Mouse (Mus musculus) layer of hippocampus, postnatal 36 days (tissue): Measurements from ENCODE around the gene Hspa1b. TPM values are rescaled to one million over a fixed set of nuclear protein-coding genes. Genes with fewer than 3 reads are reported as not detected.

Source experiments
- DNase-seq, 2 experiments: peaks; one replicate each; pipeline ENCODE4 v3.0.0; 2022
- total RNA-seq, 2 experiments: library from RNA; stranded (reverse); gene quantifications; 2 replicates each; pipeline ENCODE4 v1.2.3; 2021

The Hspa1b gene
- total RNA-seq, 2 experiments from 2014 or later = 28.0 to 35.6 TPM

- no peak for DNase-seq
Measured at GRCm38 (mm10) chr17:34927306-34928019, 31.6 kb downstream of the Hspa1b start.

GRCm38 (mm10) chr17:34924258-34924657 is 34.8 kb downstream of the Hspa1b start:
- no peak for DNase-seq

- no peak for DNase-seq
Measured at GRCm38 (mm10) chr17:34922939-34923338, 36.1 kb downstream of the Hspa1b start.

DNA sequence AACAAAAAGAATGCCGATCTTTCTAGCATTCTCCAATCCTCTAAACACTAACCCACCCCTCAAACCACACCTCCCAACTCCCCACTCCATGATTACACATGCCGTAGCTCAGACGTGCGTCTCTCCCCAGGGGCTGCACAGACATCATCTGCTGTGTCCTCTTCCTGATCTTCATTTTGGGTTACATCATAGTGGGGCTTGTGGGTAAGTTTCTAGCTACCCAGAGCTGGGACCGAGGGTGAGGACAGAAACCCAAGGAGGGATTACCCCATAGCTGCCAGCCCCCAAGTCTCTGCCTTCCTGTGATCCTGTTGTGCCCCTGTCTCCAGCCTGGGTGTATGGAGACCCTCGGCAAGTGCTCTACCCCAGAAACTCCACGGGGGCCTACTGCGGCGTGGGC is 41.9 kb downstream of the Hspa1b start:
- DNase-seq = no peak

DNA sequence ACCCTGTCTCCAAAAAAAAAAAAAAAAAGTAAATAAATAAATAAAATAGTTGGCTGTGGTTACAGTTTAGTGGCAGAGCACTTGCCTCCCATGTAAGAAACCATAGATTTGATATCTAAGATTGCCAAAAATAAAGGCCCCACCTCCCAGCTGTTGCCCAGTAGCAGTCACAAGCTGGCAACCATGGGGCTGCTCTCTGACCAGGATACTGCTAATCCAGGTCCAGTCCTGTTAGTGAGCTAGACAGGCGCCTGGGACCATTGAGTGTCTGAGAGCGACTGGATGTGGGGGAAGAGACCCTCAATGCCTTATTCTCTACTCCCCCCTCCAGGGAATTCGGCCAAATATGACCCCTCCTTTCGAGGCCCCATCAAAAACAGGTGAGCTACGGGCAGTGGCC is 42.7 kb downstream of the Hspa1b start:
- DNase-seq = no peak

GRCm38 (mm10) chr17:34915410-34915831 is 43.6 kb downstream of the Hspa1b start:
- no peak for DNase-seq

DNA sequence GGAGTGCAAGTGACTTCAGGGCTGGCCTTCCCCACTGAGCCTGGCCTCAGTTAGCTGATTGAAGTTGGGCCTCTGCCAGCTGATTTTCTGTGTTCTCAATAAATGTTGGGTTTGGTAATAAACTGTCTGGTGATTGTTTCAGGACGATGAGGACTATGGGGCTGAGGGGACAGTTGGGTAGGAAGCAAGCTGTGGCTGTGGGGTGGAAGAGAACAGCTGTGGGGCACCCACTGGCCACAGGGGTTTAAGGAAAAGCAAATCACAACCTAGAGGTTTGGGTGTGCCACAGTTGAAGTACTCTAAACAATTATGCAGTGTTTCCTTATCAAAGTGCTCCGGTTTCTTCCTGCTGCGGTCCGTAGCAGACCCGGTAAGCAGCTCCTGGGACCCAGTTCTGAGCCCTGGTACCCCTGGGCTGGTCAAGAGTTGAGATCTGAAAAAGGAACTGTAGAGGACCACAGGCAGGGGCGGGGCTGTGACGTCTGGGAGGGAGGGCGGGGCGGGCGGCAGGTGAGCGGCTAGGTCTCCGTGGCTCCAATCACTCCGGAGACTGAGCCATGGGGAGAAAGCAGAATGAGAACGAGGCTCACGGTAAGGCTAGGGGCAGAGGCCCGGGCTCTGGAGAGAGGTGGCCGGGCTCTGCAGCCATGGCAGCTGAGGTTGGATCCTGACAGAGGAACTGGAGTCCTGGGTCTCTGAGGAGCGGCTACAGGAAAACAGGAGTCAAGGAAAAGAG is 44.9 kb downstream of the Hspa1b start, which contains the start of gene Slc44a4:
Gene Slc44a4, plus strand, starts transcription at position 537 of the 736 bp plus-strand sequence.
- DNase-seq = no peak

DNA sequence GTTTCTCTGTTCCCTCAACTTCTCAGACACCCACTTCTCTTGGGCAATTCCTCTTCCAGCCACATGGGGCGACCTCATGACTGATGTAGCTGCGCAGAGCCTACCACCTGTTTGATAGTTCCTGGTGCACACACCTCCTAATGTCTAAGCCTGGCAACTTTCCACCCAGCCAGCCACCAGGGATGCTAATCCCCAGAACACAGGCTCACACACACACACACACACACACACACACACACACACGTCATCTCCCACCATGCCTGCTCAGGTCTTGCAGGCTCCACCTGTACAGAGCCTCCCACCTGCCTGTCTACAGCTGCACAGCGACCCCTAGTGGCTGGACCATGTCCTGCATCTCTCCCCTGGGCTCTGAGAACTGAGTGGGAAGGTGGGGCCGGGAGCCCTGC is 47.1 kb downstream of the Hspa1b start:
- DNase-seq = peak; percentile 36 to 55

DNA sequence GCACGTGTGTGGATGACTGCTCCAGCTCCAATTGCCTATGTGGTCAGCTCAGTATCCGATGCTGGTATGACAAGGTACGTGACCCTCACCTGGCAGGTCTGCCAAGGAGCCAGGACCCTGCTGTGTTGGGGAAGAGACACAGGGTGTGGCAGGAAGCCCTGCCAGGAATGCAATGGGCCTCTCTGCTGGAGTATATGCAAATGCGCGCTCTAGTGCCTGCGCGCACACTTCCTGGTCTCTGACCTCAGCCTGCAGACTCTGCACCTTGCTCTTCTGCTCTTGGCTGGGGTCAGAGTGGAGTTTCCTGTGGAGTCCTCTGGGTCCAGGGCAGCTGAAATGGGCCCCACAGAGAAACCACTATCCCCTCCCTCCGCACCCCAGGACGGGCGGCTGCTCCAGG is 48.1 kb downstream of the Hspa1b start:
- DNase-seq = no peak

Other genes with a start within 250 kb of the Hspa1b start
- gene C4b, start 215.4 kb downstream of the Hspa1b start, total RNA-seq = 10 to 100 TPM; 15.7 to 22.6 TPM
- gene Cyp21a1, start 154.7 kb downstream of the Hspa1b start, total RNA-seq = under 1 TPM in 1 of 2 experiments, not detected in 1; 0.32 TPM
- gene Stk19, start 122.3 kb downstream of the Hspa1b start, total RNA-seq = 10 to 100 TPM; 54.9 to 61.0 TPM
- 10 to 100 TPM; 37.1 to 43.9 TPM for gene Dxo, start 122.2 kb downstream of the Hspa1b start, total RNA-seq
- gene Skiv2l, start 109.0 kb downstream of the Hspa1b start, total RNA-seq = 10 to 100 TPM; 69.5 to 72.4 TPM
- gene Nelfe, start 108.8 kb downstream of the Hspa1b start, total RNA-seq = 10 to 100 TPM; 29.2 to 32.1 TPM
- under 1 TPM in 1 of 2 experiments, not detected in 1; 0.23 TPM for gene Cfb, start 96.7 kb downstream of the Hspa1b start, total RNA-seq
- 1 to 10 TPM; 6.9 to 8.0 TPM for gene Zbtb12, start 79.8 kb downstream of the Hspa1b start, total RNA-seq
- gene Gm20547, start 77.2 kb downstream of the Hspa1b start, total RNA-seq = not detected
- gene C2, start 61.0 kb downstream of the Hspa1b start, total RNA-seq = 1 to 10 TPM in 1 of 2 experiments, under 1 TPM in 1; 0.22 to 2.0 TPM
- gene Ehmt2, start 60.8 kb downstream of the Hspa1b start, total RNA-seq = 100 to 1,000 TPM; 175 to 182 TPM
- under 1 TPM in 1 of 2 experiments, not detected in 1; 0.28 TPM for gene Slc44a4, start 44.8 kb downstream of the Hspa1b start, total RNA-seq
- gene Neu1, start 28.0 kb downstream of the Hspa1b start, total RNA-seq = 10 to 100 TPM; 37.6 to 41.2 TPM
- gene Gm20481, start 10.7 kb upstream of the Hspa1b start, total RNA-seq = not detected
- gene Hspa1a, start 12.9 kb upstream of the Hspa1b start, total RNA-seq = 10 to 100 TPM; 19.1 to 26.6 TPM
- gene Hspa1l, start 13.5 kb upstream of the Hspa1b start, total RNA-seq = under 1 TPM; 0.42 to 0.48 TPM
- gene Lsm2, start 22.6 kb upstream of the Hspa1b start, total RNA-seq = 10 to 100 TPM; 17.3 to 19.1 TPM
- gene Vars, start 41.7 kb upstream of the Hspa1b start, total RNA-seq = 10 to 100 TPM; 45.1 to 50.1 TPM
- under 1 TPM; 0.22 to 0.33 TPM for gene Vwa7, start 57.3 kb upstream of the Hspa1b start, total RNA-seq
- gene Sapcd1, start 68.8 kb upstream of the Hspa1b start, total RNA-seq = under 1 TPM; 0.62 to 0.94 TPM
- under 1 TPM; 0.62 to 0.73 TPM for gene Msh5, start 87.5 kb upstream of the Hspa1b start, total RNA-seq
- 10 to 100 TPM in 1 of 2 experiments, 1 to 10 TPM in 1; 6.7 to 11.5 TPM for gene Clic1, start 90.7 kb upstream of the Hspa1b start, total RNA-seq
- 10 to 100 TPM; 16.0 to 18.0 TPM for gene Ddah2, start 99.8 kb upstream of the Hspa1b start, total RNA-seq
- not detected for gene Ly6g6c, start 106.2 kb upstream of the Hspa1b start, total RNA-seq
- gene Mpig6b, start 106.9 kb upstream of the Hspa1b start, total RNA-seq = not detected
- gene Ly6g6e, start 117.7 kb upstream of the Hspa1b start, total RNA-seq = 1 to 10 TPM; 3.6 to 5.4 TPM
- gene Ly6g6d, start 118.8 kb upstream of the Hspa1b start, total RNA-seq = 1 to 10 TPM in 1 of 2 experiments, under 1 TPM in 1; 0.99 to 2.1 TPM
- gene Ly6g6f, start 126.4 kb upstream of the Hspa1b start, total RNA-seq = not detected
- 100 to 1,000 TPM; 101 to 102 TPM for gene Abhd16a, start 130.0 kb upstream of the Hspa1b start, total RNA-seq
- not detected for gene Ly6g5c, start 149.0 kb upstream of the Hspa1b start, total RNA-seq
- gene Ly6g5b, start 156.2 kb upstream of the Hspa1b start, total RNA-seq = under 1 TPM in 1 of 2 experiments, not detected in 1; 0.70 TPM
- gene Gpank1, start 162.2 kb upstream of the Hspa1b start, total RNA-seq = 10 to 100 TPM; 13.0 to 15.2 TPM
- 100 to 1,000 TPM; 169 to 176 TPM for gene Csnk2b, start 162.8 kb upstream of the Hspa1b start, total RNA-seq
- gene D17H6S53E, start 167.1 kb upstream of the Hspa1b start, total RNA-seq = 10 to 100 TPM; 25.6 to 29.3 TPM
- not detected for gene Apom, start 172.8 kb upstream of the Hspa1b start, total RNA-seq
- gene Bag6, start 175.9 kb upstream of the Hspa1b start, total RNA-seq = 100 to 1,000 TPM; 304 to 319 TPM
- gene Prrc2a, start 205.7 kb upstream of the Hspa1b start, total RNA-seq = 100 to 1,000 TPM; 315 to 340 TPM
- 10 to 100 TPM; 10.1 to 10.9 TPM for gene Aif1, start 216.8 kb upstream of the Hspa1b start, total RNA-seq
- gene Lst1, start 229.2 kb upstream of the Hspa1b start, total RNA-seq = 1 to 10 TPM; 7.1 to 7.7 TPM
- under 1 TPM in 1 of 2 experiments, not detected in 1; 0.30 TPM for gene Ltb, start 235.2 kb upstream of the Hspa1b start, total RNA-seq
- gene Tnf, start 242.8 kb upstream of the Hspa1b start, total RNA-seq = not detected
- under 1 TPM; 0.28 to 0.42 TPM for gene Lta, start 246.1 kb upstream of the Hspa1b start, total RNA-seq